Mouse (Mus musculus): Measurements from ENCODE around the gene Il1f6. TPM values are rescaled to one million over a fixed set of nuclear protein-coding genes. Genes with fewer than 3 reads are reported as not detected.

The Il1f6 gene
- polyA plus RNA-seq, 1 experiment, result not detected

GRCm38 (mm10) chr2:24227191-24227590 is 12.0 kb downstream of the Il1f6 start:
- H3K27me3 ChIP-seq (replicated peaks; ENCODE audit: control insufficient read depth, insufficient read depth, low read length), result no peaks in the 10 kb centered on the region
- no peaks in the 10 kb centered on the region for H3K36me3 ChIP-seq (ENCODE audit: control insufficient read depth, insufficient read depth, low read length)
- H3K4me3 ChIP-seq (ENCODE audit: insufficient read depth, low read depth, low read length), result no peak overlapping the region
- no peak for DNase-seq
- H3K4me1 ChIP-seq (ENCODE audit: control insufficient read depth, insufficient read depth, low read length), result no peaks in the 10 kb centered on the region
- TF ChIP-seq POLR2A (IDR thresholded peaks at IDR 0.05; ENCODE audit: low read depth, low read length), result no peak
- no peak for TF ChIP-seq CTCF (conservative IDR thresholded peaks at IDR 0.05; ENCODE audit: insufficient read depth, insufficient read length, low read depth, low read length)
- no peak overlapping the region for H3K27ac ChIP-seq (ENCODE audit: insufficient read depth, low read depth, low read length)
- 79% methylated on average over 2 of the region's 2 CpGs for WGBS

DNA sequence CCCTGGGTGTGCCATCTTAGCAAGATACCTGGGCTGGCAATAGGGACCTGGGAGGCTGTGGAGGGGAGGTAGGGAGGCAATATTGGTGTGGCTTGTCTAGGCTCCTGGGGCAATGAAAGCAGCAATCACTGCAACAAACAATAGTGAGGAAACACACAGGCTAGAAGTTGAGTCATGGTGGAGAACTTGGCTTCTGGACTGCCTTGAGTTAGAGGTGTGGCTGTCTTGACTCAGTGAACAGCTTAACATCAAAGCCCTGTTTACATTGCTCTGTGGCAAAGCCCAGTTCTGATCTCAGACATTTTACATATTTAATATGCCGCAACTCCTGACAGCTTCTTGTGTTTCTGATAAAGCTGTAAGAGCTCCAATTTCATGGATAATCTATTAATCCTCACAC is 52.3 kb downstream of the Il1f6 start:
- DNase-seq, result no peak
- no peak overlapping the region for H3K4me3 ChIP-seq (ENCODE audit: insufficient read depth, low read depth, low read length)
- no peaks in the 10 kb centered on the region for H3K4me1 ChIP-seq (ENCODE audit: control insufficient read depth, insufficient read depth, low read length)
- no peak overlapping the region for H3K27ac ChIP-seq (ENCODE audit: insufficient read depth, low read depth, low read length)
- TF ChIP-seq CTCF (conservative IDR thresholded peaks at IDR 0.05; ENCODE audit: insufficient read depth, insufficient read length, low read depth, low read length) (no peak), POLR2A (IDR thresholded peaks at IDR 0.05; ENCODE audit: low read depth, low read length) (no peak)
- no peaks in the 10 kb centered on the region for H3K36me3 ChIP-seq (ENCODE audit: control insufficient read depth, insufficient read depth, low read length)
- no peaks in the 10 kb centered on the region for H3K27me3 ChIP-seq (replicated peaks; ENCODE audit: control insufficient read depth, insufficient read depth, low read length)
- 90% methylated on average over 1 of the region's 1 CpGs for WGBS

GRCm38 (mm10) chr2:24273619-24274018 is 58.4 kb downstream of the Il1f6 start:
- Histone ChIP-seq H3K27me3 (replicated peaks; ENCODE audit: control insufficient read depth, insufficient read depth, low read length) (no peaks in the 10 kb centered on the region), H3K4me3 (ENCODE audit: insufficient read depth, low read depth, low read length) (no peak overlapping the region), H3K27ac (ENCODE audit: insufficient read depth, low read depth, low read length) (no peak overlapping the region), H3K4me1 (ENCODE audit: control insufficient read depth, insufficient read depth, low read length) (no peaks in the 10 kb centered on the region), H3K36me3 (ENCODE audit: control insufficient read depth, insufficient read depth, low read length) (no peaks in the 10 kb centered on the region)
- DNase-seq, result no peak
- TF ChIP-seq CTCF (conservative IDR thresholded peaks at IDR 0.05; ENCODE audit: insufficient read depth, insufficient read length, low read depth, low read length), result no peak
- TF ChIP-seq POLR2A (IDR thresholded peaks at IDR 0.05; ENCODE audit: low read depth, low read length), result no peak
- WGBS, result 84% methylated on average over 2 of the region's 2 CpGs

DNA sequence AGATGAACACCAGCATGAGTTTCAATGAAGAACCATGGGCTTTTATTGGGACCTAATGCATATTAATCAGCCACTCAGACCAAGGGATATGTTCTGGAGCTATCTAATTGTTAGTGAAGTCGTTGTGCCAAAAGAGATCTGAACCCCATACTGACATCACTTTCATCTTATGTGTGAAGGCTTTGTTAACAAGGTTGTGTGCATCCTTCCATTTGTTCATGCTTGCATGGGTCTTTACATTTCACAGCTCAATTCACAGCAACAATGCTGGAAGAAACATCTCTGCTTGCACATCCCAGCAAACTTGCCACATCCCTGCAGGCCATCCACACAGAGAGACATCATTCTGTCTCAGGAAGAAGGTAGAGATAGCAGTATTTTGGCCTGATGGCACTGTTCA is 59.9 kb downstream of the Il1f6 start:
- TF ChIP-seq CTCF (conservative IDR thresholded peaks at IDR 0.05; ENCODE audit: insufficient read depth, insufficient read length, low read depth, low read length) (no peak), POLR2A (IDR thresholded peaks at IDR 0.05; ENCODE audit: low read depth, low read length) (no peak)
- no peak for DNase-seq
- H3K27ac ChIP-seq (ENCODE audit: insufficient read depth, low read depth, low read length), result no peak overlapping the region
- no peaks in the 10 kb centered on the region for H3K36me3 ChIP-seq (ENCODE audit: control insufficient read depth, insufficient read depth, low read length)
- no peaks in the 10 kb centered on the region for H3K27me3 ChIP-seq (replicated peaks; ENCODE audit: control insufficient read depth, insufficient read depth, low read length)
- H3K4me3 ChIP-seq (ENCODE audit: insufficient read depth, low read depth, low read length), result no peak overlapping the region
- no peaks in the 10 kb centered on the region for H3K4me1 ChIP-seq (ENCODE audit: control insufficient read depth, insufficient read depth, low read length)
- 40% methylated on average over 1 of the region's 1 CpGs for WGBS

Other genes starting within 250 kb of the Il1f6 start
- 3.2 and 5.6 TPM in 2 replicates for gene Hnmt, start 166.0 kb upstream of the Il1f6 start, polyA plus RNA-seq (2012; rRNA removed)
- gene Tbpl2, start 118.8 kb upstream of the Il1f6 start, polyA plus RNA-seq (2012; rRNA removed), result 0.13 TPM in 1 of 2 replicates, not detected in the other
- not detected in 2 replicates for gene Il1f8, start 62.3 kb upstream of the Il1f6 start, polyA plus RNA-seq (2012; rRNA removed)
- 0.06 TPM in 1 of 2 replicates, not detected in the other for gene Il1f9, start 28.9 kb upstream of the Il1f6 start, polyA plus RNA-seq (2012; rRNA removed)
- 0.65 and 0.88 TPM in 2 replicates for gene Il1f5, start 61.5 kb downstream of the Il1f6 start, polyA plus RNA-seq (2012; rRNA removed)
- not detected in 2 replicates for gene Il1f10, start 75.8 kb downstream of the Il1f6 start, polyA plus RNA-seq (2012; rRNA removed)
- 0.34 and 0.53 TPM in 2 replicates for gene Il1rn, start 121.4 kb downstream of the Il1f6 start, polyA plus RNA-seq (2012; rRNA removed)
- 1.1 and 3.6 TPM in 2 replicates for gene Psd4, start 152.2 kb downstream of the Il1f6 start, polyA plus RNA-seq (2012; rRNA removed)

Measured in kidney, adult 2 months (tissue).